Mouse (Mus musculus) stomach, embryonic 16.5 days (tissue): ENCODE data around the gene Prodh2. TPM values are rescaled to one million over a fixed set of nuclear protein-coding genes. Genes with fewer than 3 reads are reported as not detected.

Experiments used
- ATAC-seq: fragments of 200-750 bp; cut with Nextera tagmentation; 2 replicates; pipeline ENCODE4 v1.8.0; 2017; ENCODE audit warnings: moderate number of reproducible peaks, moderate TSS enrichment; ENCODE audit not compliant: insufficient read depth, low FRiP score
- H3K27ac ChIP-seq: fragments of 300-500 bp; sonication (generic); 2 replicates; pipeline ENCODE4 v1.5.1; 2014; ENCODE audit warnings: low read length
- H3K27me3 ChIP-seq: fragments of 300-500 bp; sonication (generic); 2 replicates; pipeline ENCODE4 v1.6.1; 2014; ENCODE audit warnings: low read length, control low read depth, mixed read lengths; ENCODE audit not compliant: control insufficient read depth, insufficient read depth
- H3K36me3 ChIP-seq: fragments of 300-500 bp; sonication (generic); 2 replicates; pipeline ENCODE4 v1.6.1; 2014; ENCODE audit warnings: low read length; ENCODE audit not compliant: control insufficient read depth, insufficient read depth
- H3K4me1 ChIP-seq: fragments of 300-500 bp; sonication (generic); 2 replicates; pipeline ENCODE4 v1.6.1; 2014; ENCODE audit warnings: low read length, control low read depth, mixed read lengths; ENCODE audit not compliant: control insufficient read depth, insufficient read depth
- H3K4me2 ChIP-seq: fragments of 300-500 bp; sonication (generic); 2 replicates; pipeline ENCODE4 v1.6.1; 2014; ENCODE audit warnings: low read depth, low read length, mixed read lengths
- H3K4me3 ChIP-seq: fragments of 300-500 bp; sonication (generic); replicated peaks from 2 replicates; pipeline ENCODE4 v1.5.1; 2014; ENCODE audit warnings: mild to moderate bottlenecking, low read length
- H3K9ac ChIP-seq: fragments of 300-500 bp; sonication (generic); 2 replicates; pipeline ENCODE4 v1.6.1; 2014; ENCODE audit warnings: low read length
- H3K9me3 ChIP-seq: fragments of 300-500 bp; sonication (generic); replicated peaks from 2 replicates; pipeline ENCODE4 v1.6.1; 2016; ENCODE audit warnings: low read length, control low read depth; ENCODE audit not compliant: control insufficient read depth
- WGBS: fragments of 180-500 bp; shearing (Covaris S2); extraction: QIAGEN DNeasy Blood & Tissue Kit; methylation state at CpG from one replicate; pipeline ENCODE4 v1.1.7; 2014; 5-methylcytosine and 5-hydroxymethylcytosine counted together
- polyA plus RNA-seq: library from polyadenylated mRNA; unstranded; fragments of >200 nt; fragmentation: Nextera tagmentation; extraction: Ambion mirVana; gene quantifications from 2 replicates; pipeline ENCODE4 v1.2.1, GENCODE M21; 2015

The Prodh2 gene
- polyA plus RNA-seq, 1 experiment from 2014 or later = 4.0 TPM

DNA sequence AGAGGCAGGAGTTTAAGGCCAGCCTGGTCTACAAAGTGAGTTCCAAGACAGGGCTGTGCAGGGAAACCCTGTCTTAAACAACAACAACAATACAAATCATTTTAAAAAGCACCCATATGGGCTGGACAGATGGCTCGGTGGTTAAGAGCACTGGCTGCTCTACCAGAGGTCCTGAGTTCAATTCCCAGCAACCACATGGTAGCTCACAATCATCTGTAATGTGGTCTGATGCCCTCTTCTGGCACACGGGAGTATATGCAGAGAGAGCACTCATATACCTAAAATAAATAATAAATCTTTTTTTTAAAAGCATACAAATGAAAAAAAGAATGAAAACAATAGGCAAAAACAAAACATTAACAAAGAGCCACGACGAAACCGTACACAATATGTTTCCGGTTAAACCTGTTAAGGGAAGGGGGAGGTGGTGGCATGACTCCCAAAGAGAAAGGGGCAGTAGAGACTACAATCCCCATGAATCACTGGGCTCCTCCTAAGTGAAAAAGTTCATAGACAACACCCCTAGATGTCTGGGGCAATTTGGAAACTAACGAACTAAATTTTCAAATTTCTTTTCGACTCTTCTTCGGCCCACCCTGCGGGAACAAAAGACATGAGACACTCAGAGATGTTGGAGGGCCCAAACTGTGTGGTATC, 58.2 kb downstream of the Prodh2 start:
- Histone ChIP-seq H3K9me3 (no peaks in the 10 kb centered on the region), H3K27ac (peak overlapping the region; percentile 99), H3K27me3 (no peaks in the 10 kb centered on the region), H3K4me3 (peak overlapping the region; percentile 78), H3K4me1 (peaks cover 12% of the 10 kb centered on the region), H3K36me3 (peaks cover 8% of the 10 kb centered on the region; the same call in 1 of the 2 replicates), H3K9ac (peak overlapping the region; percentile 85), H3K4me2 (peak overlapping the region; percentile 49)
- peak; percentile 58 for ATAC-seq
- WGBS = 3% methylated on average over 10 of the region's 10 CpGs

DNA sequence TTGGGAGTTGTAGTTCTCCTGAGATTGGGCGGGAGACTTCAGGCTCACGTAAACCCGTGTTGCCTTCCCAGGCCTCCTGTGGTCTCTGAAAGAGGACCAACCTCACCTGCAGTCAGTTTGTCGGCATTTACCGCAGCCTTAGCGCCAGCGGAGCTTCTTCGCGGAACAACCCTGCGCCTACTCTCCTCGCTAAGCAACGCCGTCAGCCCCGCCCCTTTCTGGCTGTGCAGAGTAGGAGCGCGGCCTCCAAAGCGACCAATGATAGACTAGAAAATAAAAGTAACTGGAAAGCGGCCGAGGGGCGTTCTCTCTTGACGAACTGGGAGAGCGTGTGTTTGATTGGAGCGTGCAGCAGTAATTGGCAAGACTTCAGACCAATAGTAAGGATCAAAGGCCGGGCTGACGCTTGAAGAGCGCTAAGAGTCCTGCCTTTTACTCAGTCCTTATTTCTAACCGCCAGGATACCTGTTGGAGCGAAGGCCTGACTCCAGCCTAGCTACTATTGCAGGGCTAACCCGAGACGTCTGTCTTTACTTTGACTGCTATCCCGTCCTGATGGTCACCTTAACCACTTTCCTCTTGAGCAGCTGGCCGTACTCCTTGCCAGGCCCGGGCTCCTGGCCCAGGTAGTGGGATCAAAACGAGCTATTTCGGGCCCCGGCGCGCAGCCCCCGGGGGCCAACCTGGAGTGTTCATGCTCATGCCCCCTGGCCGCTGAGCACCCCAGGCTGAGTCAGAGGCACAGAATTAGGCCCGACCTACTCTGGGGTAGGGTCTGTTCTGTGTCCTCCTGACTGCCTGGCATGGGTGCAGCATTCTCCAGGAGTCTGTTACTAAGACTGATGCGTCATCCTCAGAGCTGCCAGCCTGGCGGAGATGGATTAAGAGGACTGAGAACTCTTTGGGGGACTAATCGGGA, 58.9 kb downstream of the Prodh2 start, which contains the start of the genes Hspb6 and Proser3:
Hspb6 (plus strand) TSS at position 77 of the 919 bp plus-strand sequence.
Proser3 (minus strand) TSS at position 198 of the 919 bp plus-strand sequence.
- peaks cover 12% of the 10 kb centered on the region for H3K4me1 ChIP-seq
- under 1% methylated on average over 44 of the region's 44 CpGs for WGBS
- no peaks in the 10 kb centered on the region for H3K27me3 ChIP-seq
- no peaks in the 10 kb centered on the region for H3K9me3 ChIP-seq
- peaks cover 8% of the 10 kb centered on the region; the same call in 1 of the 2 replicates for H3K36me3 ChIP-seq
- peak within 1 kb of the TSS; percentile 78 for H3K4me3 ChIP-seq
- peak; percentile 95 for ATAC-seq
- H3K27ac ChIP-seq = peak within 1 kb of the TSS; percentile 99
- H3K9ac ChIP-seq = peak within 1 kb of the TSS; percentile 85
- H3K4me2 ChIP-seq = peak within 1 kb of the TSS; percentile 94

DNA sequence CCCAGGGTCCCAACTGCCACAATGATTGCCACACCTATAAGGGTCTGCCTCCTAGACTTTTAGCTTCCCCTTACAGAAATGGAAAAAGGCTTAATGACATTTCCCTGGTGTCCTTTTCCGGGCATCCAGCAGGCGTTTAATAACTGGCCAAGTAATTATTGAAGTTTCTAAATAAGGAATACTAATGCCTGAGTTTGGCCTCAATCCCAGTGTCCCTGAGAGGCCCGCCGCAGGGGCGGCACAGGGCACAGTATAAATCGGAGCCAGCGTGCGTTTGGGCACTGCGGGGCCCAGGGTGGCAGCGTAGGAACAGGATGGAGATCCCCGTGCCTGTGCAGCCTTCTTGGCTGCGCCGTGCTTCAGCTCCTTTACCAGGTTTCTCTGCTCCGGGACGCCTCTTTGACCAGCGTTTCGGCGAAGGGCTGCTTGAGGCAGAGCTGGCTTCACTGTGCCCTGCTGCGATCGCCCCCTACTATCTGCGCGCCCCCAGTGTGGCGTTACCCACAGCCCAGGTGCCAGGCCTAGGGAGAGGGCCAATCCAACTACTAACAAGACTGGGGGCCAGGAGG, 59.7 kb downstream of the Prodh2 start:
- Histone ChIP-seq H3K4me2 (peak overlapping the region; percentile 94), H3K36me3 (peaks cover 8% of the 10 kb centered on the region; the same call in 1 of the 2 replicates), H3K4me1 (peaks cover 14% of the 10 kb centered on the region), H3K9ac (peak overlapping the region; percentile 84), H3K9me3 (no peaks in the 10 kb centered on the region), H3K27ac (peak overlapping the region; percentile 99), H3K27me3 (no peaks in the 10 kb centered on the region), H3K4me3 (peak overlapping the region; percentile 78)
- whole genome bisulfite sequencing = 3% methylated on average over 23 of the region's 23 CpGs
- 0 out of 2 replicates have a peak, but pooled peaks have one; percentile 12 for ATAC-seq

DNA sequence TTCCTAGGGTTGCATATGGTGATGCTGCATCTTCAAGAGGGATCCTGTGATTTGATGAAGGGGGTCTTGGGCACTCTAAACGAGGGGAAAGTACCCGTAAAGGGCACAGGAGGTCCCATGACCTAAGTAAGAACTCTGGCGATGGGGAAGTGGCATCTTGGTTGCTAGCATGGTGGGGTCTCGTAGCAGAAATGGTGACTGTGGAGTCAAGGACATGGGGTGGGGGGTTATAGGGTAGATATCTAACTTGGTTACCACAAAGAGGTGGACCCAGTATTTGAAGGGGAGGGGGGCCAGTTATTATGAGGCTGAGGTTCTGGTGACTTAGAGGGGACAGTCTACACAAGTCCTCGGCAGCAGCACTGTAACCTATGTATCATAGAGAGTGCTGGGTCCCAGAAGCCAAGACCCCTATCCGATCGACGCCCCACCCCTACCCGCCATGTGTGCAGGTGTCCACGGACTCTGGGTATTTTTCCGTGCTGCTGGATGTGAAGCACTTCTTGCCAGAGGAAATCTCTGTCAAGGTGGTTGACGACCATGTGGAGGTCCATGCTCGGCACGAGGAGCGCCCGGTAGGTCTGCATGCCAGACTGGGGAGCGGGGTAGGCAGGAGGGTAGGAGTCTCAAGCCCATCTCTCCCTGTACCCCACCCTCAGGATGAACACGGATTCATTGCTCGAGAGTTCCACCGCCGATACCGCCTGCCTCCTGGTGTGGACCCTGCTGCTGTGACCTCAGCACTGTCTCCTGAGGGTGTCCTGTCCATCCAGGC, 60.6 kb downstream of the Prodh2 start:
- Histone ChIP-seq H3K27me3 (no peaks in the 10 kb centered on the region), H3K4me1 (peaks cover 23% of the 10 kb centered on the region), H3K27ac (peak overlapping the region; percentile 99; the same call in 1 of the 2 replicates), H3K4me2 (peak overlapping the region; percentile 94), H3K9me3 (no peaks in the 10 kb centered on the region), H3K9ac (peak overlapping the region; percentile 84), H3K4me3 (peak overlapping the region; percentile 78), H3K36me3 (peaks cover 8% of the 10 kb centered on the region; the same call in 1 of the 2 replicates)
- ATAC-seq = no peak
- WGBS = 82% methylated on average over 22 of the region's 22 CpGs

DNA sequence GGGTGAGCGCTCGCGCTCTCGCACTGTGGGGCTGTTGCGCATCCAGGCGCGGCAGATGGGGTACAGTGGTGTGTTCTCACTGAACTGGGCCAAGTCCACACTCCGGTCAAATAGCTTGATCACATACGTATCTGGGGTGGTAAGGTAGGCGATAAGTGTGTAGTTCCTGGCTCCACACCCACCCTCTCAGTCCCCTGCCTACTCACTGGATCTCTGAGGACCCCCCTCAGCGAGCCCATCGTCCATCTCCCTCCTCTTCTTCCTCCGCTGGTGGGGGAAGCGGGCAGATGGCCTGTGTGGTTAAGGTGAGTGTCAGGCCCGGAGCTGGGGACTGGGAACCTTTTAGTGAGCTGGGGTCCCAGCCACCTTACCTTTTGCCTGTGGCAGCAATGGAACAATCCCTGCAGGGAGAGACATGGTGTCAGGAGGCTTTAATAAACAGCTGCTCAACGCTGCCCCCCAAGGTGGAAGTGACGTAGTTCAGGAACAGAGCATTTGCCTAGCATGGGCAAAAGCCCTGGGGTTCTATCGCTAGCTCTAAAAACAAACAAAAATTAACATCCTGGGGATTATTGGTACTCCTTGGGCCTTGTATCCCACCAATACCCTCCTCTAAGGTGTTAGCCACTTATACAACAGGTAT, 63.6 kb downstream of the Prodh2 start:
- WGBS = 93% methylated on average over 18 of the region's 18 CpGs
- no peak for ATAC-seq
- peaks cover 8% of the 10 kb centered on the region; the same call in 1 of the 2 replicates for H3K36me3 ChIP-seq
- H3K9me3 ChIP-seq = no peaks in the 10 kb centered on the region
- H3K4me3 ChIP-seq = no peak overlapping the region
- no peaks in the 10 kb centered on the region for H3K27me3 ChIP-seq
- H3K27ac ChIP-seq = no peak overlapping the region
- H3K4me2 ChIP-seq = 0 out of 2 replicates have a peak overlapping the region, but pooled peaks have one; percentile 97
- peaks cover 24% of the 10 kb centered on the region for H3K4me1 ChIP-seq
- no peak overlapping the region for H3K9ac ChIP-seq

DNA sequence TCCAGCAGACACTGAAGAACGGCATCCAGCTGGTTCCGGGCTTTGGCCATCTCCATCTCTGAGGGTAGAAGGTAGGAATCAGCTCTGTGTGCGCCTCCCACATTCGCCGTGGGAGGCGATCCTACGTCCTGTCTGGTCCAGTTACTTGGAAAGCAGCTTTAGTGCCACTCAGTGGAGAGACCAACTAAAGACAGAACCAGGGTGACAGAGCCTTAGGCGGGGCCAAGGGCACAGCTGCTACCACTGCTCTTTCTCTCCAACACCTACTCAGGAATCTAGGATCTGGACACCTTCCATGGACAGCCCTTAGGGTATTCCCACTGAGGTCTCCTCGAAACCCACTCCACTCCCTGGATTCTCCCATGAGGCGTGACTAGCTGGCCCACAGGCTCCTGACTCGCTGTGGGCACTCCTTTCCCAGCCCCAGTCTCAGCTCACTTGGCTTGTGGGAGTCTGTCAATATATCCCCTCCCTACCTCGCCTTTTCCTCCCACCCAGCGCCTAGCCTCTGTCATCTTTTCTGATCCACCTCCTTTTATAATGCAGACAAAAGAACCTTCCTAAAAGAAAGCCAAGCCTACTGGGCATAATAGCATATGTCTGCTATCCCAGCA, 64.6 kb downstream of the Prodh2 start:
- no peak for ATAC-seq
- Histone ChIP-seq H3K9ac (peak overlapping the region; percentile 74), H3K4me2 (peak overlapping the region; percentile 97), H3K27me3 (no peaks in the 10 kb centered on the region), H3K4me1 (peaks cover 23% of the 10 kb centered on the region), H3K36me3 (peaks cover 8% of the 10 kb centered on the region; the same call in 1 of the 2 replicates), H3K27ac (peak overlapping the region; percentile 60), H3K9me3 (no peaks in the 10 kb centered on the region), H3K4me3 (peak overlapping the region; percentile 60)
- WGBS = 83% methylated on average over 13 of the region's 13 CpGs

DNA sequence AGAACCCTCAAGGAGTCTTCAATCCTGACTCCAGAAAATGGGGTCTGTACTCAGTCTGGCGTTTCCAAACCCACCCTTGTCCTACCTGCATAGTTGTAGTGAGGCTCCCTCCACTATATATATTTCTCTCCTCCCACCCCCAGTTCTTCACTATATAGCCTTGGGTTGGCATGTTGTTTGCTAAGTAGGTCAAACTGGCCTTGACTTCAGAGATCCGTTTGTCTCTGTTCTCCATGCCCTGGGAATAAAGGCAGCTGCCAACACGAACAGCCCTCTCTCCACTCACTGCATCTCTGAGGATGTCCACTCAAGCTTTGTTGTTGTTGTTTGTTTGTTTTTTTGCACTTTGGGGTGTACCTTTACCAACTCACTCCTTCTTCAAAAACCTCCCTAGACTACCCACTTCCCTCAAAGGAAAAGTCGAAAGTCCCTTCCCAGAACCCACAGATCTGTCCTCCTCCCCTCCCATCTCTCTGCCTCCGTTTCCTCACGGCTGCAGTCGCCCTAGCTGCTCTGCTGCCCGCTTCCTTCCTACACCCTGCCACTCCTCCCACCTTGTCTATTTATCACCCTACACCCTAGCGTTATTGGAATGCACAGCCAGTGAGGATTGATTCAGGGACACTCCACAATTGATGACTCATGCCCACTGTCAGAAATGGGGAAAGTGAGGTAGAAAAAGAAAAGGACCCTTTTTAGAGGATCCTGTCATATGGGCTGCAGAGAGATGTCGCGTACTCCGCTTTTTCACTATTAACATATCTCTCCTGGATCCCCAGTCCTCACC, 65.4 kb downstream of the Prodh2 start:
- 9% methylated on average over 12 of the region's 12 CpGs for WGBS
- ATAC-seq = no peak

More for the DNA sequence above, 65.4 kb downstream of the Prodh2 start:
- Histone ChIP-seq H3K27me3 (no peaks in the 10 kb centered on the region), H3K4me3 (peak overlapping the region; percentile 60), H3K27ac (peak overlapping the region; percentile 79), H3K4me1 (peaks cover 15% of the 10 kb centered on the region), H3K36me3 (peaks cover 8% of the 10 kb centered on the region; the same call in 1 of the 2 replicates), H3K9me3 (no peaks in the 10 kb centered on the region), H3K4me2 (peak overlapping the region; percentile 97), H3K9ac (peak overlapping the region; percentile 74)
